Mouse (Mus musculus) cerebellum, postnatal 36 days (tissue): ENCODE data around the gene Vmn1r170.
"Not testable (repeated sequence)": the region's sequence is repeated elsewhere in the genome, so short reads cannot be mapped to it uniquely, and the experiment has no call there.

Experiments used
- DNase-seq, 2 experiments: peaks; one replicate each; pipeline ENCODE4 v3.0.0; 2021 to 2022; ENCODE audit warnings: mixed read lengths in 2 of 2

The Vmn1r170 gene

DNA sequence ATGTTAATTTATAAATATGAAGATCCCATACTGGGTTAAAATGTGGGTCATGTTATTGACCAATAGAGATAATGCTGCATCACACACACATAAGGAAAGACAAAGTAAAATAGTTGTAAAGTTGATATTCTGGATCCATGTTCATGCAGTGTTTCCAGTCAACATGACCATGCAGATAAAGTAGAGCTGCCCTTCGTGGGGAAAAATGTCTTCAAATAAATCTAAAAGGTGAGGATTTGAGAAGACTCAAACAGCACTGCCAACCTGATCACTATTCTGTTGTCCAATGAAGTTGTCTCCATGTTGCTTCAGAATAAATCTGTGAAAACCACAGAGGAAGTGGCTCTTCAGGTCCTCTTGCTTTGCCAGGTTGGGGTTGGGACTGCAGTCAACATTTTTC is at the start of gene Vmn1r170:
TSS of gene Vmn1r170 (plus strand) at position 301 of the 400 bp plus-strand sequence.
- not testable (repeated sequence) for DNase-seq

DNA sequence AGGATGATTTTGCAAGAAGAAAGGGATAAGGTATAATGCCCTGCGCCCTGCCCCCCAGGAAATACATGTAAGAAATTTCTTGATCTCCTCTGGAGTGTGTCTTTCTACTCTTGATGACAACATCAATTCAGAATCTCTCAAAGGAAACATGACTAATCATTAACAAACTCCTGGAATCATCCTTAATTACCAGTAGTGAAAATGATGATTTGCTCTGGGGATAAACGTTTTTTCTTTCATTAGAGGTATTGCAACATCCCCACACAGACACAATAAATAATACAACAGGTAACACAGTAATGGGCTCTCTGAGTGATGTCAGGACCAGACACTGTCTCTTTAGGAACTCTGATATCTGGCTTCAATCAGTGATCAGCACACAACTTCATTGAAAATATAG is 30.7 kb upstream of the Vmn1r170 start, which contains the start of gene Vmn1r169:
TSS of gene Vmn1r169 (plus strand) at position 301 of the 400 bp plus-strand sequence.
- not testable (repeated sequence) for DNase-seq

DNA sequence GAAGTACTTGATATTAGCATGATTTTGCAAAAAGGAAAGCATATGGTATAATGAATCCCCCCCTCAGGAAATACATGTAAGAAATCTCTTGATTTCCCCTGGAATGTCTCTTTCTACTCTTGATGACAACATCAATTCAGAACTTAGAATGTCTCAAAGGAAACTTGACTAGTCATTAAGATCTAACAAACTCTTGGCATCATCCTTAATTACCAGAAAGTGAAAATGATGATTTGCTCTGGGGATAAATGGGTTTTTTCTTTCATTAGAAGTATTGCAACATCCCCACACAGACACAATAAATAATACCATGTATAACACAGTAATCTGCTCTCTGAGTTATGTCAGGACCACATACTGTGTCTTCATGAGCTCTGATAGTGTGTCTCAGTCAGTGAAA is 24.4 kb downstream of the Vmn1r170 start, which contains the start of gene Vmn1r171:
TSS of gene Vmn1r171 (plus strand) at position 301 of the 400 bp plus-strand sequence.
- no peak for DNase-seq
